25 mouse cellular contexts compared by ENCODE assay signal in genomic region chr2:33696428-33696827, GRCm38 (mm10). TPM values are rescaled to one million over a fixed set of nuclear protein-coding genes. Genes with fewer than 3 reads are reported as not detected.
A peak's percentile ranks its signal among the peaks of the same experiment; 100 is the strongest.
DNase-seq lines count a peak whose midpoint lies in the region; ATAC-seq and TF ChIP-seq lines count a peak whose summit lies in the region.
"Had no signal": no experiment of that assay in that cellular context is flagged by ENCODE, and none has a peak within 500 bp of the region (broad histone marks: within the 10 kb centered on the region; RNA-seq: fewer than 3 reads in every experiment).

No protein-coding gene starts in this region.

- no peaks in the 10 kb centered on the region for H3K36me3 ChIP-seq in lung, embryonic 14.5 days (ENCODE audit: insufficient read depth)
- no peaks in the 10 kb centered on the region for H3K36me3 ChIP-seq in midbrain, postnatal 0 days (ENCODE audit: insufficient read depth, low read length)
- H3K36me3 ChIP-seq: embryonic facial prominence, embryonic 10.5 days; heart, embryonic 10.5 days; kidney, embryonic 15.5 days; limb, embryonic 13.5 days had no signal

- no peaks in the 10 kb centered on the region for H3K4me1 ChIP-seq in lung, embryonic 14.5 days (ENCODE audit: insufficient read depth)
- H3K4me1 ChIP-seq in midbrain, postnatal 0 days (ENCODE audit: insufficient read depth, low read length), result 0 out of 2 replicates have a peak, but pooled peaks cover 4% of the 10 kb centered on the region

- H3K4me2 ChIP-seq in lung, embryonic 14.5 days, result no peak overlapping the region
- H3K4me2 ChIP-seq in midbrain, postnatal 0 days (ENCODE audit: low read depth, low read length, poor library complexity, severe bottlenecking), result no peak overlapping the region
- H3K4me2 ChIP-seq: kidney, embryonic 15.5 days; limb, embryonic 13.5 days had no signal

- H3K9me3 ChIP-seq in lung, embryonic 14.5 days (ENCODE audit: low read depth, low read length), result no peaks in the 10 kb centered on the region
- no peaks in the 10 kb centered on the region for H3K9me3 ChIP-seq in midbrain, postnatal 0 days (ENCODE audit: low read length)

- no peak overlapping the region for H3K4me3 ChIP-seq in lung, embryonic 14.5 days (ENCODE audit: low read depth, low read length)
- H3K4me3 ChIP-seq in midbrain, postnatal 0 days (ENCODE audit: low read depth, low read length), result no peak overlapping the region
- H3K4me3 ChIP-seq: embryonic facial prominence, embryonic 10.5 days; erythroblast, embryonic 14.5 days; heart, embryonic 10.5 days; kidney, embryonic 15.5 days; limb, embryonic 13.5 days had no signal

- peak; percentile 23 for DNase-seq in CD4-positive, CD25-positive, alpha-beta regulatory T cell, adult 2 months (ENCODE audit: low read depth, low spot score)
- DNase-seq in lung, embryonic 14.5 days, result no peak
- DNase-seq in lung, adult 18-20 months, result no peak
- peak; percentile 45 for DNase-seq in R1 (ENCODE audit: low read depth, low spot score)
- peak; percentile 38 for DNase-seq in thymus, postnatal 14 days
- no peak for DNase-seq in right cerebral cortex, postnatal 4 days
- DNase-seq in midbrain, postnatal 0 days (ENCODE audit: low spot score), result no peak
- DNase-seq: adrenal gland, postnatal 25 days; cerebellum, postnatal 36 days; gastrocnemius, postnatal 10 days; layer of hippocampus, adult 9-11 months; lung, postnatal 10 days; retina, postnatal 1 day had no signal

- no peak for ATAC-seq in CD4-positive, CD25-positive, alpha-beta regulatory T cell, adult 4 months
- ATAC-seq in lung, embryonic 14.5 days (ENCODE audit: insufficient read depth), result no peak
- no peak for ATAC-seq in midbrain, postnatal 0 days (ENCODE audit: low FRiP score)
- ATAC-seq: activated CD4-positive, CD25-positive, alpha-beta regulatory T cell, adult 4 months; forebrain, embryonic 16.5 days; hindbrain, postnatal 0 days had no signal

- no peak overlapping the region for H3K27ac ChIP-seq in lung, embryonic 14.5 days (ENCODE audit: low read depth)
- no peak overlapping the region for H3K27ac ChIP-seq in midbrain, postnatal 0 days (ENCODE audit: low read depth, low read length)
- H3K27ac ChIP-seq: embryonic facial prominence, embryonic 10.5 days; heart, embryonic 10.5 days; hindbrain, postnatal 0 days; kidney, embryonic 15.5 days; limb, embryonic 13.5 days; stomach, postnatal 0 days had no signal

- 0 out of 2 replicates have a peak, but pooled peaks cover 3% of the 10 kb centered on the region for H3K27me3 ChIP-seq in lung, embryonic 14.5 days (ENCODE audit: insufficient read depth, low read length)
- no peaks in the 10 kb centered on the region for H3K27me3 ChIP-seq in midbrain, postnatal 0 days (ENCODE audit: insufficient read depth, low read length)

- H3K9ac ChIP-seq in lung, embryonic 14.5 days, result no peak overlapping the region
- no peak overlapping the region for H3K9ac ChIP-seq in midbrain, postnatal 0 days (replicated peaks; ENCODE audit: low read length, poor library complexity, severe bottlenecking)
- H3K9ac ChIP-seq: kidney, embryonic 15.5 days; limb, embryonic 13.5 days had no signal

- 0 out of 2 replicates have a peak, but pooled peaks have one; percentile 20 for TF ChIP-seq CTCF in lung, embryonic 14.5 days (IDR thresholded peaks at IDR 0.05; ENCODE audit: low read depth)
- no peak for TF ChIP-seq CTCF in midbrain, postnatal 0 days (IDR thresholded peaks at IDR 0.05)

- 65% methylated on average over 3 of the region's 3 CpGs for WGBS in lung, embryonic 14.5 days
- 74% methylated on average over 3 of the region's 3 CpGs for WGBS in midbrain, postnatal 0 days

RNA-seq across cellular contexts. Expression of gene Lmx1b, which starts 56.1 kb away (rescaled TPM):
- polyA plus RNA-seq in CD4-positive, CD25-positive, alpha-beta regulatory T cell, adult 4 months (2017; shearing (Covaris generic)), result not detected
- 0.09 TPM in 1 of 2 replicates, not detected in the other for polyA plus RNA-seq in lung, embryonic 14.5 days (2014; fragmentation: Nextera tagmentation; extraction: Ambion mirVana)
- 7.0 and 8.4 TPM in 2 replicates for total RNA-seq in midbrain, postnatal 0 days (2014; rRNA removed)
- polyA plus RNA-seq in midbrain, postnatal 0 days (2015; fragmentation: Nextera tagmentation; extraction: Ambion mirVana), result 0.65 and 0.83 TPM in 2 replicates
- total RNA-seq: megakaryocyte-erythroid progenitor cell, adult 5-6 weeks; neutrophil, adult 5-6 weeks had no signal
- polyA plus RNA-seq: activated CD4-positive, CD25-positive, alpha-beta regulatory T cell, adult 4 months; erythroblast, embryonic 14.5 days; forebrain, embryonic 16.5 days; stomach, postnatal 0 days had no signal

Comparison
In these comparisons a context has a peak if more than half of its experiments do, and no peak if none do; other contexts are left out.
1. DNase-seq: peak in CD4-positive, CD25-positive, alpha-beta regulatory T cell, adult 2 months (single experiment), R1 (single experiment) and thymus, postnatal 14 days (single experiment); none in lung, embryonic 14.5 days (single experiment), lung, adult 18-20 months (0 of 2), right cerebral cortex, postnatal 4 days (single experiment) and midbrain, postnatal 0 days (single experiment).